ENCODE assay signal across 24 mouse cellular contexts in the genomic region with DNA sequence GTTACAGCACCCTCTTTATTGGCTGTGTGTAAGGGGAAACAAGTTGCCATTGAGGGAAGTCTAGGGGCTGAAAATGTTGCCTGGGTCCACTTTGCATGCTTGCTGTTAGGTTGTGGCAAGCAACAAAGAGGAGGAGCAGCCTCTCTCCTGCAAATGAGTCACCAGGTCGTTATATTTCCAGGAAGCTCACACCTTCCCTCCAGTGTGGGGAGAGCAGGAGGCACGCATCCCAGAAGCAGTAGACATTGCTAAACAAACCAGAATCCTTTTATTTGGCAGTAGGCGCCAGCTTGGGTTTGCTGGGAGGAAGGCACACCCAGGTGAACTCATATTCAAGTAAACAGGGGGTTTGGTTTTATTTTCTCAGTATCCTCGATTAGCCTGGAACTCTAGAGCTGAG. TPM values are rescaled to one million over a fixed set of nuclear protein-coding genes. Genes with fewer than 3 reads are reported as not detected.
"Had no signal": no experiment of that assay in that cellular context is flagged by ENCODE, and none has a peak within 500 bp of the region (broad histone marks: within the 10 kb centered on the region; RNA-seq: fewer than 3 reads in every experiment).

No protein-coding gene starts in this region.

- H3K27ac ChIP-seq: hindbrain, postnatal 0 days; kidney, postnatal 0 days; limb, embryonic 15.5 days; liver, embryonic 14.5 days; midbrain, embryonic 15.5 days; neural tube, embryonic 12.5 days had no signal

- ATAC-seq: hindbrain, postnatal 0 days; lung, postnatal 0 days; midbrain, embryonic 15.5 days had no signal

- H3K9ac ChIP-seq: limb, embryonic 15.5 days; liver, embryonic 14.5 days; midbrain, embryonic 15.5 days; neural tube, embryonic 12.5 days had no signal

- H3K4me2 ChIP-seq: limb, embryonic 15.5 days; midbrain, embryonic 11.5 days; midbrain, embryonic 15.5 days; neural tube, embryonic 12.5 days had no signal

- H3K36me3 ChIP-seq: limb, embryonic 15.5 days; midbrain, embryonic 15.5 days; neural tube, embryonic 12.5 days had no signal

- DNase-seq: kidney, adult 8-10 months; kidney, postnatal 4 days; lung, adult 2 months; lung, postnatal 36 days; retina, postnatal 1 day; right cerebral cortex, postnatal 4 days; thymus, postnatal 4 days had no signal

- H3K4me3 ChIP-seq: limb, embryonic 15.5 days; midbrain, embryonic 15.5 days; neural tube, embryonic 12.5 days had no signal

- H3K4me1 ChIP-seq: limb, embryonic 15.5 days; midbrain, embryonic 15.5 days; neural tube, embryonic 12.5 days had no signal

- H3K9me3 ChIP-seq: limb, embryonic 15.5 days; midbrain, embryonic 15.5 days; neural tube, embryonic 12.5 days had no signal

- H3K27me3 ChIP-seq: limb, embryonic 15.5 days; midbrain, embryonic 15.5 days; neural tube, embryonic 12.5 days had no signal

RNA-seq across cellular contexts. Expression of a gene that starts 8.8 kb away (rescaled TPM):
- total RNA-seq: hindbrain, postnatal 0 days; layer of hippocampus, postnatal 25 days; left cerebral cortex, adult 8-10 months; left cerebral cortex, postnatal 25 days; megakaryocyte, adult 5-6 weeks; monocyte, adult 5-6 weeks had no signal
- polyA plus RNA-seq: hindbrain, postnatal 0 days; intestine, embryonic 14.5 days; kidney, postnatal 0 days; limb, embryonic 11.5 days; limb, embryonic 15.5 days; liver, embryonic 14.5 days; lung, adult 2 months; lung, postnatal 0 days; midbrain, embryonic 11.5 days; midbrain, embryonic 15.5 days; neural tube, embryonic 12.5 days; spleen, adult 2 months; stomach, embryonic 16.5 days had no signal

RNA-seq across cellular contexts. Expression of a gene that starts 51.6 kb away (rescaled TPM):
- total RNA-seq: hindbrain, postnatal 0 days; layer of hippocampus, postnatal 25 days; left cerebral cortex, adult 8-10 months; left cerebral cortex, postnatal 25 days; megakaryocyte, adult 5-6 weeks; monocyte, adult 5-6 weeks had no signal
- polyA plus RNA-seq: hindbrain, postnatal 0 days; intestine, embryonic 14.5 days; kidney, postnatal 0 days; limb, embryonic 11.5 days; limb, embryonic 15.5 days; lung, adult 2 months; lung, postnatal 0 days; midbrain, embryonic 11.5 days; midbrain, embryonic 15.5 days; neural tube, embryonic 12.5 days; spleen, adult 2 months; stomach, embryonic 16.5 days had no signal
